Mouse (Mus musculus) T-cell, adult 66 days (primary cell): Measurements from ENCODE around the gene Cep78. TPM values are rescaled to one million over a fixed set of nuclear protein-coding genes. Genes with fewer than 3 reads are reported as not detected.

ENCODE experiments used
- total RNA-seq, 2 experiments: library from RNA; stranded (reverse); gene quantifications; 3 replicates in 1 of 2; 4 replicates in 1 of 2; pipeline ENCODE4 v1.2.4; 2023

Cep78 gene
- 1 to 10 TPM; 6.9 to 7.9 TPM for total RNA-seq

DNA sequence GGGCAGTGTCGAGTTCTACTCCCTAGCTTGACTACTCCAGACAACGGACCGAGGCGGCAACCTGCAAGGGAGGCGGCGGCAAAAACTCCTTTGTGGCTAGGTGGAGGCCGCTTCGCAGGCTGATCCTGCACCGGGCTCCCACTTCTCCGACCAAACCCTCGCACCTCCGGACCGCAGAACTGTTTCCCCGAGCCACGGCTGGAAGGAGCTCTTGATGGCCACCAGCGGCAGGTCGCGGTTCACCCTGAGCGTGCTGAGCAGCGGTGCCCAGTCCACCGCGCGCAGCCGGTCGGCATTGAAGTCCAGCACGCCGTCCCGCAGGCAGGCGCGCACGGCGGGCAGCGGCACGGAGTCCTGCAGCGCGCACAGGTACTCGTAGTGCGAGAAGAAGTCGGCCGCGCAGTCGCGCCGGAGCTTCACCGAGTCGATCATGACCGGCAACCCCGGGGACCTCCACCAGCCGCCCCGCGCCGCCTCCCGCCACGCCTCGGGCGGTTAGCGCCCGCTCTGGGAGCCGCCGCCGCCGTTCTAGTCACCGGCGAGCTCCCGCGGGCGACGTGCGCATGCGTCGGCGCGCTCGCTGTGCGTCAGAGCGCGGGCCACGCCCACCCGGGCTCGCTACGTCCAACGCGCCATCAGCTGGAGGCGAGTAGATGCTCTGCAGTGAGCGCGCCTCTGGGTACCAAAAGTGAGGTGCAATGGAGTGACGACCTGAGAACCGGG, at the start of gene Cep78:
Gene Cep78, minus strand, starts transcription at position 541 of the 723 bp plus-strand sequence.

GRCm38 (mm10) chr19:15947237-15947636, 37.6 kb downstream of the Cep78 start, which contains the start of gene Psat1:
TSS of gene Psat1 (minus strand) at chr19:15947337.

Other genes with a start within 250 kb of the Cep78 start
- 10 to 100 TPM; 25.4 to 27.6 TPM for gene Psat1, start 37.7 kb downstream of the Cep78 start, total RNA-seq
- 10 to 100 TPM; 12.4 to 16.5 TPM for gene Gnaq, start 147.8 kb upstream of the Cep78 start, total RNA-seq